Mouse (Mus musculus) forebrain, postnatal 0 days (tissue): Measurements from ENCODE around the gene Nkx3-2. TPM values are rescaled to one million over a fixed set of nuclear protein-coding genes. Genes with fewer than 3 reads are reported as not detected.

Experiments
- ATAC-seq: fragments of 200-750 bp; cut with Nextera tagmentation; 2 replicates; pipeline ENCODE4 v1.8.0; 2017; ENCODE audit warnings: mild to moderate bottlenecking, moderate library complexity
- DNase-seq: peaks from one replicate; pipeline ENCODE4 v3.0.0-alpha.2; 2015
- H3K27ac ChIP-seq: fragments of 300-500 bp; sonication (generic); 2 replicates; pipeline ENCODE4 v1.5.1; 2014; ENCODE audit warnings: low read depth, mild to moderate bottlenecking, antibody characterized with exemption, low read length, moderate library complexity, mixed read lengths
- H3K27me3 ChIP-seq: fragments of 300-500 bp; sonication (generic); 2 replicates; pipeline ENCODE4 v1.6.1; 2014; ENCODE audit warnings: mild to moderate bottlenecking, low read length, mixed read lengths; ENCODE audit not compliant: insufficient read depth
- H3K36me3 ChIP-seq: fragments of 300-500 bp; sonication (generic); 2 replicates; pipeline ENCODE4 v1.6.1; 2014; ENCODE audit warnings: mild to moderate bottlenecking, moderate library complexity; ENCODE audit not compliant: insufficient read depth
- H3K4me1 ChIP-seq: fragments of 300-500 bp; sonication (generic); 2 replicates; pipeline ENCODE4 v1.6.1; 2014; ENCODE audit warnings: antibody characterized with exemption; ENCODE audit not compliant: insufficient read depth
- H3K4me2 ChIP-seq: fragments of 300-500 bp; sonication (generic); 2 replicates; pipeline ENCODE4 v1.6.1; 2014; ENCODE audit warnings: low read depth, mild to moderate bottlenecking, moderate library complexity
- H3K4me3 ChIP-seq: fragments of 300-500 bp; sonication (generic); 2 replicates; pipeline ENCODE4 v1.5.1; 2014; ENCODE audit warnings: low read depth, low read length, mixed read lengths
- H3K9ac ChIP-seq: fragments of 300-500 bp; sonication (generic); 2 replicates; pipeline ENCODE4 v1.6.1; 2014; ENCODE audit warnings: mild to moderate bottlenecking
- H3K9me3 ChIP-seq: fragments of 300-500 bp; sonication (generic); 2 replicates; pipeline ENCODE4 v1.6.1; 2016; ENCODE audit warnings: low read length
- CTCF ChIP-seq: sonication (generic); IDR thresholded peaks from 2 replicates; pipeline ENCODE4 v1.5.1; 2016; ENCODE audit warnings: antibody characterized with exemption, control low read depth, low read depth
- WGBS: fragments of 180-500 bp; shearing (Covaris S2); extraction: QIAGEN DNeasy Blood & Tissue Kit; methylation state at CpG from one replicate; pipeline ENCODE4 v1.1.7; 2014; 5-methylcytosine and 5-hydroxymethylcytosine counted together
- polyA plus RNA-seq: library from polyadenylated mRNA; unstranded; fragments of >200 nt; fragmentation: Nextera tagmentation; extraction: Ambion mirVana; gene quantifications from 2 replicates; pipeline ENCODE4 v1.2.1, GENCODE M21; 2015
- total RNA-seq: library from RNA; depleted of rRNA; stranded (reverse); fragments of >200 nt; gene quantifications from 2 replicates; pipeline ENCODE4 v1.2.3, GENCODE M21; 2014

The Nkx3-2 gene
- total and polyA plus RNA-seq, 2 experiments from 2014 or later, result not detected

DNA sequence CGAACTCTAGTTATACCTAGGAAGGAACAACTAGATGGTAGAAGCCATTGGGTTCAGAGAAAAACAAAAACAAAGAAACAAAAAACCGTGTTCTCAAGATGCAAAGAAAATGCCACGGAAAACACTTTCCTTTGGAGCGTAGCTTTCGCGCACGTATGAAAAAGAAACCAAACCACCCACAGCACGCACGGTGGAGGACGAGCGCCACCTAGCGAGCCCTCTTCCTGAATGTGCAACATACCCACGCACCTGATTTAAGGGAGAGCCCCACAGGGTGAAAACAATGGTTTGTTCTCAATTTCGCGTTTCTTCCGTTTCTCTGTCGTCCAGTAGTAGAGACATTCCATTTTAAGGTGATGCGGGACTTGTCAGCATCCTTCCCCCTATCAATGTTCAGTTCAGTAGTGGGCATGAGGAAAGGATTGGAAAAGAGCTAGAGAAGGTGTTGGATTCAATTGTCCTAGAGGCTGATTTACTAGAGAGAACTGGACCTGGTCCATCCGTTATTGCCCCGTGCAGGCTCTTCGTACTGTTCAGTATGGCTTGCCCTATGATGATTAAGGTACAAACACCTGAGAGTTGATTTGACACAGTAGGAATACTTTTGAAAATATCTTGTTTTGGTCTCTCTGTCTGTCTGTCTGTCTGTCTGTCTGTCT lies 4.2 kb upstream of the Nkx3-2 start:
- DNase-seq (peak; percentile 95), ATAC-seq (peak; percentile 87)
- Histone ChIP-seq H3K9me3 (no peaks in the 10 kb centered on the region), H3K27ac (no peak overlapping the region), H3K36me3 (no peaks in the 10 kb centered on the region), H3K27me3 (peaks cover 41% of the 10 kb centered on the region), H3K4me3 (peak overlapping the region; percentile 24), H3K4me1 (no peaks in the 10 kb centered on the region), H3K4me2 (peak overlapping the region; percentile 35), H3K9ac (no peak overlapping the region; the same call in 1 of the 2 replicates)
- peak; percentile 99 for TF ChIP-seq CTCF
- 3% methylated on average over 21 of the region's 21 CpGs for WGBS

GRCm38 (mm10) chr5:41767296-41768200 lies 3.2 kb upstream of the Nkx3-2 start:
- DNase-seq (peak; percentile 33), ATAC-seq (no peak)
- WGBS, result 6% methylated on average over 33 of the region's 33 CpGs
- H3K9me3 ChIP-seq, result no peaks in the 10 kb centered on the region
- no peak for TF ChIP-seq CTCF
- H3K4me2 ChIP-seq, result peak overlapping the region; percentile 35; the same call in 1 of the 2 replicates
- H3K36me3 ChIP-seq, result no peaks in the 10 kb centered on the region
- no peaks in the 10 kb centered on the region for H3K4me1 ChIP-seq
- peak overlapping the region; percentile 24; the same call in 1 of the 2 replicates for H3K4me3 ChIP-seq
- no peak overlapping the region for H3K27ac ChIP-seq
- peaks cover 50% of the 10 kb centered on the region for H3K27me3 ChIP-seq
- H3K9ac ChIP-seq, result no peak overlapping the region

GRCm38 (mm10) chr5:41766406-41767010 lies 2.2 kb upstream of the Nkx3-2 start:
- DNase-seq (peak; percentile 33), ATAC-seq (no peak)
- Histone ChIP-seq H3K9me3 (no peaks in the 10 kb centered on the region), H3K27ac (no peak overlapping the region), H3K9ac (no peak overlapping the region), H3K4me2 (no peak overlapping the region), H3K27me3 (peaks cover 61% of the 10 kb centered on the region), H3K4me1 (no peaks in the 10 kb centered on the region), H3K36me3 (no peaks in the 10 kb centered on the region), H3K4me3 (no peak overlapping the region)
- no peak for TF ChIP-seq CTCF
- 4% methylated on average over 27 of the region's 27 CpGs for WGBS

DNA sequence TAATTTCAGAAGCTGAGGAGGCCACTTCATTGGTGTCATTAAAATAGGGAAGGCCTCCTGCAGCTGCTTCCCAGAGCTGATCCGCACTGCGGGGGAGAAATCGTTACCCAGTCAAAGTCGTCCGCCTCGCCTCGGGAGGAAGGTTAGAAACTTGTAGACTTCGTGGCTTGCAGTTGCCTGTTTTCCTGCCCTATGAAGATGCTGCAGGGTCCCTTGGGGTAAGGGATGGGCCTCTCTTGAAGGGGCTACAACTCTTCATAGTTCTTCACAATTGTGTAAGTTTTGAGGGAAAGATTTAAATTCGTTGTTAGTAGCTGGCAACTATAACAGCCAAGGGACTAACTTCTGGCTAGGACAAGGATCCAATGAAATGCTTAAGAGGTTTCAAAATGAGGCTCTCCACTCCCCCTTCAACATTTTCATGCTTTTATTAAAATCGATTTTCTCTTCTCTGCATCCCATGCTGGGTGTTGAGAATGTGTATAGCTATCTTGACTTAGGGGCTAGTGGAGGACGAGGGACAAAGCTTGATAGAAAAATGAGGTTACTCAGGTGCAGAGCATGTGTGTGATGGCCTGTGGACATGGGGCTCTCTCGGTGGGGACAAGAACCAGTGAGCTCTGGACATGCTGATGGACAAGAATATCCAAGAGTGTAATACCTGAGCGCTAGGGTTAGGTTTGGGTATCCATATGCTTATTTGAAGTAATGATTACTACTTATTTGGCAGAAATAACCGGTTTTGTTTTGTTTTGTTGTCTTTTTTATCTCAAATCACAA lies 1.5 kb upstream of the Nkx3-2 start:
- Histone ChIP-seq H3K27ac (no peak overlapping the region), H3K27me3 (peaks cover 68% of the 10 kb centered on the region), H3K4me1 (no peaks in the 10 kb centered on the region), H3K36me3 (no peaks in the 10 kb centered on the region), H3K4me2 (no peak overlapping the region), H3K4me3 (no peak overlapping the region), H3K9me3 (no peaks in the 10 kb centered on the region), H3K9ac (no peak overlapping the region)
- 1% methylated on average over 14 of the region's 14 CpGs for WGBS
- ATAC-seq (no peak), DNase-seq (peak; percentile 78)
- TF ChIP-seq CTCF, result no peak

GRCm38 (mm10) chr5:41762947-41763730 lies 1.2 kb downstream of the Nkx3-2 start:
- no peak for DNase-seq

More at GRCm38 (mm10) chr5:41762947-41763730, 1.2 kb downstream of the Nkx3-2 start:
- H3K4me2 ChIP-seq, result peak overlapping the region; percentile 44
- no peak overlapping the region for H3K27ac ChIP-seq
- peak overlapping the region; percentile 18 for H3K4me3 ChIP-seq
- H3K9ac ChIP-seq, result no peak overlapping the region
- 6% methylated on average over 41 of the region's 41 CpGs for WGBS
- H3K4me1 ChIP-seq, result no peaks in the 10 kb centered on the region
- TF ChIP-seq CTCF, result no peak
- no peaks in the 10 kb centered on the region for H3K36me3 ChIP-seq
- H3K9me3 ChIP-seq, result no peaks in the 10 kb centered on the region
- peak; percentile 20 for ATAC-seq
- H3K27me3 ChIP-seq, result peaks cover 87% of the 10 kb centered on the region
